Mouse (Mus musculus) midbrain, embryonic 16.5 days (tissue): ENCODE measurements around the gene Map4k3. TPM values are rescaled to one million over a fixed set of nuclear protein-coding genes. Genes with fewer than 3 reads are reported as not detected.

Source experiments
- ATAC-seq: fragments of 200-750 bp; cut with Nextera tagmentation; 2 replicates; pipeline ENCODE4 v1.8.0; 2017; ENCODE audit warnings: moderate TSS enrichment
- H3K27ac ChIP-seq: fragments of 300-500 bp; sonication (generic); 2 replicates; pipeline ENCODE4 v1.5.1; 2014; ENCODE audit warnings: mild to moderate bottlenecking, low read length, mixed read lengths
- H3K27me3 ChIP-seq: fragments of 300-500 bp; sonication (generic); 2 replicates; pipeline ENCODE4 v1.6.1; 2014; ENCODE audit warnings: low read depth, low read length, mixed read lengths; ENCODE audit not compliant: control insufficient read depth, insufficient read depth
- H3K36me3 ChIP-seq: fragments of 300-500 bp; sonication (generic); 2 replicates; pipeline ENCODE4 v1.6.1; 2014; ENCODE audit warnings: mild to moderate bottlenecking, low read length, moderate library complexity, mixed read lengths; ENCODE audit not compliant: control insufficient read depth, insufficient read depth
- H3K4me1 ChIP-seq: fragments of 300-500 bp; sonication (generic); 2 replicates; pipeline ENCODE4 v1.6.1; 2014; ENCODE audit warnings: mild to moderate bottlenecking, low read length, mixed read lengths; ENCODE audit not compliant: control insufficient read depth, insufficient read depth
- H3K4me2 ChIP-seq: fragments of 300-500 bp; sonication (generic); 2 replicates; pipeline ENCODE4 v1.6.1; 2014; ENCODE audit warnings: mild to moderate bottlenecking, low read length, mixed read lengths
- H3K4me3 ChIP-seq: fragments of 300-500 bp; sonication (generic); 2 replicates; pipeline ENCODE4 v1.5.1; 2014; ENCODE audit warnings: low read depth, mild to moderate bottlenecking, low read length, moderate library complexity, mixed read lengths
- H3K9ac ChIP-seq: fragments of 300-500 bp; sonication (generic); 2 replicates; pipeline ENCODE4 v1.6.1; 2014; ENCODE audit warnings: low read depth, low read length, mixed read lengths
- H3K9me3 ChIP-seq: fragments of 300-500 bp; sonication (generic); replicated peaks from 2 replicates; pipeline ENCODE4 v1.6.1; 2014; ENCODE audit warnings: mild to moderate bottlenecking, low read length, mixed read lengths; ENCODE audit not compliant: control insufficient read depth, poor library complexity, severe bottlenecking
- WGBS: fragments of 180-500 bp; shearing (Covaris S2); extraction: QIAGEN DNeasy Blood & Tissue Kit; methylation state at CpG from one replicate; pipeline ENCODE4 v1.1.7; 2014; 5-methylcytosine and 5-hydroxymethylcytosine counted together
- polyA plus RNA-seq: library from polyadenylated mRNA; unstranded; fragments of >200 nt; fragmentation: Nextera tagmentation; extraction: Ambion mirVana; gene quantifications from 2 replicates; pipeline ENCODE4 v1.2.1, GENCODE M21; 2015

Gene Map4k3
- polyA plus RNA-seq, 1 experiment from 2014 or later, result 21.2 TPM

- peaks cover 52% of the 10 kb centered on the region for H3K36me3 ChIP-seq
- H3K9ac ChIP-seq, result no peak overlapping the region
Measured at GRCm38 (mm10) chr17:80603806-80604205, 124.5 kb downstream of the Map4k3 start.

GRCm38 (mm10) chr17:80603079-80603625 lies 125.1 kb downstream of the Map4k3 start:
- Histone ChIP-seq H3K36me3 (peaks cover 45% of the 10 kb centered on the region), H3K4me2 (no peak overlapping the region), H3K27ac (no peak overlapping the region), H3K9me3 (no peaks in the 10 kb centered on the region), H3K4me1 (no peaks in the 10 kb centered on the region), H3K27me3 (no peaks in the 10 kb centered on the region), H3K9ac (no peak overlapping the region), H3K4me3 (no peak overlapping the region)
- 93% methylated on average over 19 of the region's 19 CpGs for WGBS
- ATAC-seq, result no peak

More at GRCm38 (mm10) chr17:80603806-80604205, 124.5 kb downstream of the Map4k3 start:
- no peak overlapping the region for H3K4me3 ChIP-seq
- no peak overlapping the region for H3K27ac ChIP-seq
- H3K4me1 ChIP-seq, result no peaks in the 10 kb centered on the region
- H3K27me3 ChIP-seq, result no peaks in the 10 kb centered on the region
- no peak overlapping the region for H3K4me2 ChIP-seq
- ATAC-seq, result no peak
- WGBS, result 98% methylated on average over 6 of the region's 6 CpGs
- no peaks in the 10 kb centered on the region; the same call in 1 of the 2 replicates for H3K9me3 ChIP-seq

- no peaks in the 10 kb centered on the region for H3K9me3 ChIP-seq
- no peak overlapping the region for H3K27ac ChIP-seq
- whole genome bisulfite sequencing, result 57% methylated on average over 13 of the region's 13 CpGs
- no peaks in the 10 kb centered on the region for H3K4me1 ChIP-seq
- H3K27me3 ChIP-seq, result no peaks in the 10 kb centered on the region
- H3K36me3 ChIP-seq, result peaks cover 46% of the 10 kb centered on the region
- H3K4me3 ChIP-seq, result no peak overlapping the region
- no peak overlapping the region for H3K9ac ChIP-seq
- ATAC-seq, result peak; percentile 45; the same call in 1 of the 2 replicates
- H3K4me2 ChIP-seq, result no peak overlapping the region
Measured at GRCm38 (mm10) chr17:80601371-80601770, 126.9 kb downstream of the Map4k3 start.

- H3K4me1 ChIP-seq, result no peaks in the 10 kb centered on the region; the same call in 1 of the 2 replicates
- no peaks in the 10 kb centered on the region for H3K9me3 ChIP-seq
- H3K9ac ChIP-seq, result no peak overlapping the region
- H3K27me3 ChIP-seq, result no peaks in the 10 kb centered on the region
- H3K36me3 ChIP-seq, result peaks cover 14% of the 10 kb centered on the region
- H3K4me2 ChIP-seq, result no peak overlapping the region
- ATAC-seq, result no peak
- 97% methylated on average over 6 of the region's 6 CpGs for WGBS
- H3K4me3 ChIP-seq, result no peak overlapping the region
- no peak overlapping the region for H3K27ac ChIP-seq
Measured at GRCm38 (mm10) chr17:80583051-80583450, 145.2 kb downstream of the Map4k3 start.

- no peak overlapping the region for H3K9ac ChIP-seq
- ATAC-seq, result no peak
- no peak overlapping the region for H3K4me2 ChIP-seq
- no peak overlapping the region for H3K27ac ChIP-seq
- 82% methylated on average over 6 of the region's 6 CpGs for WGBS
- H3K36me3 ChIP-seq, result peaks cover 14% of the 10 kb centered on the region
- peaks cover 7% of the 10 kb centered on the region for H3K4me1 ChIP-seq
- no peaks in the 10 kb centered on the region for H3K9me3 ChIP-seq
- H3K4me3 ChIP-seq, result no peak overlapping the region
- H3K27me3 ChIP-seq, result no peaks in the 10 kb centered on the region
Measured at GRCm38 (mm10) chr17:80579901-80580300, 148.4 kb downstream of the Map4k3 start.

- Histone ChIP-seq H3K27me3 (no peaks in the 10 kb centered on the region), H3K27ac (no peak overlapping the region), H3K4me1 (peaks cover 7% of the 10 kb centered on the region), H3K9me3 (no peaks in the 10 kb centered on the region), H3K36me3 (peaks cover 11% of the 10 kb centered on the region), H3K4me2 (no peak overlapping the region), H3K9ac (no peak overlapping the region), H3K4me3 (no peak overlapping the region)
- 89% methylated on average over 9 of the region's 9 CpGs for WGBS
- no peak for ATAC-seq
Measured at GRCm38 (mm10) chr17:80579089-80579488, 149.2 kb downstream of the Map4k3 start.

- Histone ChIP-seq H3K36me3 (peaks cover 4% of the 10 kb centered on the region), H3K27me3 (no peaks in the 10 kb centered on the region), H3K9ac (no peak overlapping the region), H3K27ac (peak overlapping the region; percentile 54; the same call in 1 of the 2 replicates), H3K4me1 (peaks cover 7% of the 10 kb centered on the region), H3K9me3 (no peaks in the 10 kb centered on the region), H3K4me3 (no peak overlapping the region), H3K4me2 (no peak overlapping the region; the same call in 1 of the 2 replicates)
- WGBS, result 100% methylated on average over 1 of the region's 1 CpGs
- no peak for ATAC-seq
Measured at GRCm38 (mm10) chr17:80578041-80578440, 150.2 kb downstream of the Map4k3 start.

GRCm38 (mm10) chr17:80577639-80578038 lies 150.6 kb downstream of the Map4k3 start, which contains the start of gene Cdkl4:
Gene Cdkl4, minus strand, starts transcription at chr17:80577813.
- H3K4me1 ChIP-seq, result peaks cover 7% of the 10 kb centered on the region
- peak; percentile 58 for ATAC-seq
- H3K9ac ChIP-seq, result peak within 1 kb of the TSS; percentile 74
- 71% methylated on average over 15 of the region's 15 CpGs for WGBS
- no peaks in the 10 kb centered on the region for H3K27me3 ChIP-seq
- H3K4me3 ChIP-seq, result peak within 1 kb of the TSS; percentile 53
- no peaks in the 10 kb centered on the region for H3K9me3 ChIP-seq
- peaks cover 3% of the 10 kb centered on the region; the same call in 1 of the 2 replicates for H3K36me3 ChIP-seq
- H3K27ac ChIP-seq, result peak within 1 kb of the TSS; percentile 54
- H3K4me2 ChIP-seq, result peak within 1 kb of the TSS; percentile 94

GRCm38 (mm10) chr17:80577214-80577613 lies 151.1 kb downstream of the Map4k3 start:
- Histone ChIP-seq H3K9me3 (no peaks in the 10 kb centered on the region), H3K36me3 (peaks cover 3% of the 10 kb centered on the region; the same call in 1 of the 2 replicates), H3K27me3 (no peaks in the 10 kb centered on the region), H3K9ac (peak overlapping the region; percentile 74), H3K4me2 (peak overlapping the region; percentile 94), H3K4me3 (peak overlapping the region; percentile 53), H3K27ac (peak overlapping the region; percentile 54), H3K4me1 (peaks cover 7% of the 10 kb centered on the region)
- 2% methylated on average over 29 of the region's 30 CpGs for WGBS
- ATAC-seq, result peak; percentile 96
